Mouse (Mus musculus): Measurements from ENCODE around the gene Rnf214. TPM values are rescaled to one million over a fixed set of nuclear protein-coding genes. Genes with fewer than 3 reads are reported as not detected.
A peak's percentile ranks its signal among the peaks of the same experiment; 100 is the strongest.

Rnf214 gene
- polyA plus RNA-seq, 1 experiment: 27.9 TPM

GRCm38 (mm10) chr9:45946182-45946871 lies 39.6 kb upstream of the Rnf214 start:
- TF ChIP-seq CTCF (IDR thresholded peaks at IDR 0.05; ENCODE audit: control insufficient read depth, insufficient read depth, low read length): no peak
- no peak for TF ChIP-seq POLR2A (IDR thresholded peaks at IDR 0.05; ENCODE audit: borderline replicate concordance, control insufficient read depth, low read depth, low read length)
- Histone ChIP-seq H3K4me3 (replicated peaks; ENCODE audit: control insufficient read depth, low read depth, low read length) (no peak overlapping the region), H3K4me1 (ENCODE audit: control insufficient read depth, insufficient read depth, low read length) (peaks cover 8% of the 10 kb centered on the region), H3K27ac (ENCODE audit: control insufficient read depth, insufficient read depth, low read depth, low read length, poor library complexity) (no peak overlapping the region)
- WGBS: 84% methylated on average over 16 of the region's 16 CpGs

- peaks cover 8% of the 10 kb centered on the region for H3K4me1 ChIP-seq (ENCODE audit: control insufficient read depth, insufficient read depth, low read length)
- TF ChIP-seq CTCF (IDR thresholded peaks at IDR 0.05; ENCODE audit: control insufficient read depth, insufficient read depth, low read length) (no peak), POLR2A (IDR thresholded peaks at IDR 0.05; ENCODE audit: borderline replicate concordance, control insufficient read depth, low read depth, low read length) (no peak; the same call in 1 of the 2 replicates)
- no peak overlapping the region for H3K4me3 ChIP-seq (replicated peaks; ENCODE audit: control insufficient read depth, low read depth, low read length)
- 37% methylated on average over 13 of the region's 13 CpGs for WGBS
- peak overlapping the region; percentile 79 for H3K27ac ChIP-seq (ENCODE audit: control insufficient read depth, insufficient read depth, low read depth, low read length, poor library complexity)
Measured at GRCm38 (mm10) chr9:45945721-45946120, 39.0 kb upstream of the Rnf214 start.

- TF ChIP-seq POLR2A (IDR thresholded peaks at IDR 0.05; ENCODE audit: borderline replicate concordance, control insufficient read depth, low read depth, low read length) (0 out of 2 replicates have a peak, but pooled peaks have one; percentile 17), CTCF (IDR thresholded peaks at IDR 0.05; ENCODE audit: control insufficient read depth, insufficient read depth, low read length) (no peak)
- 7% methylated on average over 13 of the region's 13 CpGs for WGBS
- Histone ChIP-seq H3K27ac (ENCODE audit: control insufficient read depth, insufficient read depth, low read depth, low read length, poor library complexity) (peak overlapping the region; percentile 79), H3K4me3 (replicated peaks; ENCODE audit: control insufficient read depth, low read depth, low read length) (peak overlapping the region; percentile 19), H3K4me1 (ENCODE audit: control insufficient read depth, insufficient read depth, low read length) (peaks cover 8% of the 10 kb centered on the region)
Measured at GRCm38 (mm10) chr9:45944506-45945400, 38.0 kb upstream of the Rnf214 start.

- Histone ChIP-seq H3K27ac (ENCODE audit: control insufficient read depth, insufficient read depth, low read depth, low read length, poor library complexity) (peak overlapping the region; percentile 79), H3K4me1 (ENCODE audit: control insufficient read depth, insufficient read depth, low read length) (peaks cover 8% of the 10 kb centered on the region), H3K4me3 (replicated peaks; ENCODE audit: control insufficient read depth, low read depth, low read length) (no peak overlapping the region)
- WGBS: 79% methylated on average over 8 of the region's 8 CpGs
- TF ChIP-seq CTCF (IDR thresholded peaks at IDR 0.05; ENCODE audit: control insufficient read depth, insufficient read depth, low read length) (no peak), POLR2A (IDR thresholded peaks at IDR 0.05; ENCODE audit: borderline replicate concordance, control insufficient read depth, low read depth, low read length) (no peak)
Measured at GRCm38 (mm10) chr9:45943628-45944505, 37.2 kb upstream of the Rnf214 start.

GRCm38 (mm10) chr9:45942916-45943315 lies 36.2 kb upstream of the Rnf214 start:
- 74% methylated on average over 8 of the region's 8 CpGs for WGBS
- Histone ChIP-seq H3K4me1 (ENCODE audit: control insufficient read depth, insufficient read depth, low read length) (peaks cover 8% of the 10 kb centered on the region), H3K27ac (ENCODE audit: control insufficient read depth, insufficient read depth, low read depth, low read length, poor library complexity) (no peak overlapping the region), H3K4me3 (replicated peaks; ENCODE audit: control insufficient read depth, low read depth, low read length) (no peak overlapping the region)
- no peak for TF ChIP-seq POLR2A (IDR thresholded peaks at IDR 0.05; ENCODE audit: borderline replicate concordance, control insufficient read depth, low read depth, low read length)
- TF ChIP-seq CTCF (IDR thresholded peaks at IDR 0.05; ENCODE audit: control insufficient read depth, insufficient read depth, low read length): no peak

- Histone ChIP-seq H3K4me3 (replicated peaks; ENCODE audit: control insufficient read depth, low read depth, low read length) (no peak overlapping the region), H3K4me1 (ENCODE audit: control insufficient read depth, insufficient read depth, low read length) (peaks cover 8% of the 10 kb centered on the region), H3K27ac (ENCODE audit: control insufficient read depth, insufficient read depth, low read depth, low read length, poor library complexity) (no peak overlapping the region)
- TF ChIP-seq CTCF (IDR thresholded peaks at IDR 0.05; ENCODE audit: control insufficient read depth, insufficient read depth, low read length) (no peak), POLR2A (IDR thresholded peaks at IDR 0.05; ENCODE audit: borderline replicate concordance, control insufficient read depth, low read depth, low read length) (no peak)
- 90% methylated on average over 16 of the region's 16 CpGs for WGBS
Measured at GRCm38 (mm10) chr9:45942464-45942863, 35.8 kb upstream of the Rnf214 start.

GRCm38 (mm10) chr9:45941329-45941888 lies 34.7 kb upstream of the Rnf214 start:
- peaks cover 8% of the 10 kb centered on the region for H3K4me1 ChIP-seq (ENCODE audit: control insufficient read depth, insufficient read depth, low read length)
- no peak overlapping the region for H3K27ac ChIP-seq (ENCODE audit: control insufficient read depth, insufficient read depth, low read depth, low read length, poor library complexity)
- WGBS: 89% methylated on average over 18 of the region's 18 CpGs
- TF ChIP-seq POLR2A (IDR thresholded peaks at IDR 0.05; ENCODE audit: borderline replicate concordance, control insufficient read depth, low read depth, low read length) (no peak), CTCF (IDR thresholded peaks at IDR 0.05; ENCODE audit: control insufficient read depth, insufficient read depth, low read length) (no peak)
- no peak overlapping the region for H3K4me3 ChIP-seq (replicated peaks; ENCODE audit: control insufficient read depth, low read depth, low read length)

Measured in bone marrow, adult 2 months (tissue).